Comparison of ENCODE assay signal across 8 mouse cellular contexts in genomic region chr3:84228911-84229310, GRCm38 (mm10). TPM values are rescaled to one million over a fixed set of nuclear protein-coding genes. Genes with fewer than 3 reads are reported as not detected.
DNase-seq lines count a peak whose midpoint lies in the region; ATAC-seq and TF ChIP-seq lines count a peak whose summit lies in the region.

No protein-coding gene starts in this region.

- H3K27ac ChIP-seq in intestine, embryonic 16.5 days (ENCODE audit: low read length), result no peak overlapping the region
- no peak overlapping the region for H3K27ac ChIP-seq in lung, embryonic 14.5 days (ENCODE audit: low read depth)

- no peaks in the 10 kb centered on the region for H3K36me3 ChIP-seq in intestine, embryonic 16.5 days (ENCODE audit: control insufficient read depth, insufficient read depth, low read length)
- H3K36me3 ChIP-seq in lung, embryonic 14.5 days (ENCODE audit: insufficient read depth), result no peaks in the 10 kb centered on the region

- no peaks in the 10 kb centered on the region for H3K27me3 ChIP-seq in intestine, embryonic 16.5 days (replicated peaks; ENCODE audit: control insufficient read depth, insufficient read depth, low read length)
- H3K27me3 ChIP-seq in lung, embryonic 14.5 days (ENCODE audit: insufficient read depth, low read length), result no peaks in the 10 kb centered on the region

- peak; percentile 6 to 16 for DNase-seq in thymus, adult 18-20 months
- DNase-seq in thymus, postnatal 0 days (ENCODE audit: low spot score), result no peak
- DNase-seq in cerebellum, adult 9-10 months, result peak; percentile 61
- peak; percentile 72 for DNase-seq in lung, embryonic 14.5 days
- DNase-seq in retina, embryonic 14.5 days (ENCODE audit: low spot score), result peak; percentile 65
- no peak for DNase-seq in right cerebral cortex, adult 18-20 months

- no peaks in the 10 kb centered on the region for H3K9me3 ChIP-seq in intestine, embryonic 16.5 days (ENCODE audit: control insufficient read depth, low read length)
- H3K9me3 ChIP-seq in lung, embryonic 14.5 days (ENCODE audit: low read depth, low read length), result no peaks in the 10 kb centered on the region

- peak; percentile 28; the same call in 1 of the 2 replicates for ATAC-seq in granulocyte monocyte progenitor cell, adult 5-6 weeks (replicated peaks; ENCODE audit: poor library complexity, severe bottlenecking)
- no peak for ATAC-seq in intestine, embryonic 16.5 days
- ATAC-seq in lung, embryonic 14.5 days (ENCODE audit: insufficient read depth), result no peak

- peak overlapping the region; percentile 46 for H3K4me3 ChIP-seq in intestine, embryonic 16.5 days (ENCODE audit: low read length)
- H3K4me3 ChIP-seq in lung, embryonic 14.5 days (ENCODE audit: low read depth, low read length), result peak overlapping the region; percentile 43

- peak overlapping the region; percentile 78 for H3K4me2 ChIP-seq in intestine, embryonic 16.5 days (ENCODE audit: low read depth, low read length)
- peak overlapping the region; percentile 90 for H3K4me2 ChIP-seq in lung, embryonic 14.5 days

- H3K9ac ChIP-seq in intestine, embryonic 16.5 days (ENCODE audit: low read depth, low read length), result no peak overlapping the region
- no peak overlapping the region; the same call in 1 of the 2 replicates for H3K9ac ChIP-seq in lung, embryonic 14.5 days

- no peak for TF ChIP-seq CTCF in lung, embryonic 14.5 days (IDR thresholded peaks at IDR 0.05; ENCODE audit: low read depth)

- H3K4me1 ChIP-seq in intestine, embryonic 16.5 days (ENCODE audit: control insufficient read depth, insufficient read depth, low read length), result peaks cover 13% of the 10 kb centered on the region
- H3K4me1 ChIP-seq in lung, embryonic 14.5 days (ENCODE audit: insufficient read depth), result 0 out of 2 replicates have a peak, but pooled peaks cover 8% of the 10 kb centered on the region

- WGBS in intestine, embryonic 16.5 days, result 23% methylated on average over 15 of the region's 15 CpGs
- WGBS in lung, embryonic 14.5 days, result 9% methylated on average over 15 of the region's 15 CpGs

RNA-seq across cellular contexts. Expression of gene Gm6525, which starts 55.0 kb away (rescaled TPM):
- polyA plus RNA-seq in thymus, postnatal 0 days (2015; fragmentation: Nextera tagmentation; extraction: Ambion mirVana), result 0.13 TPM in 1 of 2 replicates, not detected in the other
- not detected in 2 replicates for total RNA-seq in granulocyte monocyte progenitor cell, adult 5-6 weeks (2014; fragmentation: Nextera tagmentation)
- total RNA-seq in granulocyte monocyte progenitor cell, adult 5-6 weeks (2017), result 0.15 TPM in 1 of 2 replicates, not detected in the other
- 1.2 and 1.4 TPM in 2 replicates for polyA plus RNA-seq in intestine, embryonic 16.5 days (2015; fragmentation: Nextera tagmentation; extraction: Ambion mirVana)
- 1.2 and 1.6 TPM in 2 replicates for polyA plus RNA-seq in lung, embryonic 14.5 days (2014; fragmentation: Nextera tagmentation; extraction: Ambion mirVana)

Comparison
In these comparisons a context has a peak if more than half of its experiments do, and no peak if none do; other contexts are left out.
1. DNase-seq: peak in thymus, adult 18-20 months (2 of 2), cerebellum, adult 9-10 months (single experiment), lung, embryonic 14.5 days (single experiment) and retina, embryonic 14.5 days (single experiment); none in thymus, postnatal 0 days (single experiment) and right cerebral cortex, adult 18-20 months (single experiment).